Mouse (Mus musculus) MEL (cell line): Measurements from ENCODE around the gene Nomo1. TPM values are rescaled to one million over a fixed set of nuclear protein-coding genes. Genes with fewer than 3 reads are reported as not detected.

Experiments used
- DNase-seq: peaks from one replicate; pipeline ENCODE4 v3.0.0; 2011; ENCODE audit warnings: low read depth, low spot score
- H3K27ac ChIP-seq: 2 replicates; pipeline ENCODE4 v1.5.1; 2012; ENCODE audit warnings: low read depth, mild to moderate bottlenecking, control low read depth, low read length, moderate library complexity; ENCODE audit not compliant: control insufficient read depth
- H3K27me3 ChIP-seq, 2 experiments: fragments of 150-350 bp in 1 of 2; sonication (generic) in 1 of 2; 2 replicates each; pipeline ENCODE4 v1.6.1; 2012; ENCODE audit warnings: low read length in 2 of 2, mild to moderate bottlenecking in 2 of 2, improper control_type of control experiment in 1 of 2, moderate library complexity in 1 of 2; ENCODE audit not compliant: insufficient read depth in 2 of 2, control insufficient read depth in 1 of 2
- H3K36me3 ChIP-seq, 2 experiments: 2 replicates each; pipeline ENCODE4 v1.6.1; 2012 to 2014; ENCODE audit warnings: low read length in 2 of 2, improper control_type of control experiment in 1 of 2, inconsistent platforms in 1 of 2, mild to moderate bottlenecking in 1 of 2; ENCODE audit not compliant: insufficient read depth in 2 of 2, control insufficient read depth in 1 of 2
- H3K4me1 ChIP-seq, 2 experiments: fragments of 150-350 bp in 1 of 2; sonication (generic) in 1 of 2; 2 replicates each; pipeline ENCODE4 v1.6.1; 2012; ENCODE audit warnings: low read length in 2 of 2, improper control_type of control experiment in 1 of 2, mild to moderate bottlenecking in 1 of 2; ENCODE audit not compliant: insufficient read depth in 2 of 2, control insufficient read depth in 1 of 2
- H3K4me3 ChIP-seq, 2 experiments: fragments of 150-350 bp in 1 of 2; sonication (generic) in 1 of 2; 2 replicates each; pipeline ENCODE4 v1.5.1; 2012; ENCODE audit warnings: low read depth in 2 of 2, low read length in 2 of 2, mild to moderate bottlenecking in 2 of 2, moderate library complexity in 2 of 2, control low read depth in 1 of 2, improper control_type of control experiment in 1 of 2; ENCODE audit not compliant: control insufficient read depth in 1 of 2, insufficient read depth in 1 of 2
- H3K79me2 ChIP-seq: 2 replicates; pipeline ENCODE4 v1.6.1; 2012; ENCODE audit warnings: mild to moderate bottlenecking, low read length, moderate library complexity; ENCODE audit not compliant: control insufficient read depth, poor library complexity, insufficient read depth
- H3K9ac ChIP-seq: 2 replicates; pipeline ENCODE4 v1.6.1; 2012; ENCODE audit warnings: low read depth, mild to moderate bottlenecking, control low read depth, low read length, moderate library complexity; ENCODE audit not compliant: control insufficient read depth, poor library complexity, severe bottlenecking
- H3K9me3 ChIP-seq: fragments of 150-350 bp; sonication (generic); replicated peaks from 2 replicates; pipeline ENCODE4 v1.6.1; 2012; ENCODE audit warnings: mild to moderate bottlenecking, low read length, improper control_type of control experiment, moderate library complexity; ENCODE audit not compliant: insufficient read depth
- BHLHE40 ChIP-seq: IDR thresholded peaks from 2 replicates; pipeline ENCODE4 v1.6.1; 2012; ENCODE audit warnings: low read depth, mild to moderate bottlenecking, inconsistent platforms, low read length, improper control_type of control experiment, borderline replicate concordance
- CHD2 ChIP-seq: IDR thresholded peaks from 2 replicates; pipeline ENCODE4 v1.6.1; 2011; ENCODE audit warnings: low read length, improper control_type of control experiment
- CTCF ChIP-seq, 3 experiments: IDR thresholded peaks in 2 of 3; conservative IDR thresholded peaks in 1 of 3; 2 replicates each; pipeline ENCODE4 v1.5.1; 2011 to 2012; ENCODE audit warnings: low read length in 3 of 3, low read depth in 2 of 3, mild to moderate bottlenecking in 2 of 3, improper control_type of control experiment in 1 of 3, inconsistent platforms in 1 of 3, mixed read lengths in 1 of 3, moderate library complexity in 1 of 3; ENCODE audit not compliant: control insufficient read depth in 1 of 3, insufficient read depth in 1 of 3, poor library complexity in 1 of 3, severe bottlenecking in 1 of 3
- GABPA ChIP-seq: IDR thresholded peaks from 2 replicates; pipeline ENCODE4 v1.6.1; 2012; ENCODE audit warnings: low read depth, mild to moderate bottlenecking, inconsistent platforms, low read length, improper control_type of control experiment, moderate library complexity
- GATA1 ChIP-seq: IDR thresholded peaks from 2 replicates; pipeline ENCODE4 v1.6.1; 2011; ENCODE audit warnings: low read depth, low read length, improper control_type of control experiment
- POLR2AphosphoS2 ChIP-seq: IDR thresholded peaks from 2 replicates; pipeline ENCODE4 v1.6.1; 2011; ENCODE audit warnings: low read length, improper control_type of control experiment
- RAD21 ChIP-seq: IDR thresholded peaks from 2 replicates; pipeline ENCODE4 v1.6.1; 2011; ENCODE audit warnings: mild to moderate bottlenecking, low read depth, low read length, improper control_type of control experiment
- RCOR1 ChIP-seq: IDR thresholded peaks from 2 replicates; pipeline ENCODE4 v1.6.1; 2012; ENCODE audit warnings: low read depth, mild to moderate bottlenecking, inconsistent platforms, low read length, improper control_type of control experiment
- TAL1 ChIP-seq: IDR thresholded peaks from 2 replicates; pipeline ENCODE4 v1.6.1; 2012; ENCODE audit warnings: mild to moderate bottlenecking, inconsistent platforms, low read length, moderate library complexity, mixed read lengths
- USF2 ChIP-seq, 2 experiments: IDR thresholded peaks; 2 replicates each; pipeline ENCODE4 v1.6.1; 2011 to 2012; ENCODE audit warnings: improper control_type of control experiment in 2 of 2, low read length in 2 of 2, borderline replicate concordance in 1 of 2, inconsistent platforms in 1 of 2, low read depth in 1 of 2, mild to moderate bottlenecking in 1 of 2; ENCODE audit not compliant: insufficient read depth in 1 of 2
- ZKSCAN1 ChIP-seq: IDR thresholded peaks from 2 replicates; pipeline ENCODE4 v1.6.1; 2012; ENCODE audit warnings: low read depth, mild to moderate bottlenecking, inconsistent platforms, low read length, improper control_type of control experiment, moderate library complexity
- ZMIZ1 ChIP-seq: IDR thresholded peaks from 2 replicates; pipeline ENCODE4 v1.6.1; 2012; ENCODE audit warnings: low read depth, mild to moderate bottlenecking, inconsistent platforms, low read length, improper control_type of control experiment, moderate library complexity
- ZNF384 ChIP-seq: IDR thresholded peaks from 2 replicates; pipeline ENCODE4 v1.6.1; 2012; ENCODE audit warnings: low read depth, mild to moderate bottlenecking, inconsistent platforms, low read length, improper control_type of control experiment
- polyA plus RNA-seq, 2 experiments: library from polyadenylated mRNA; stranded (reverse) in 1 of 2; unstranded in 1 of 2; fragments of >175 nt in 1 of 2; fragments of >200 nt in 1 of 2; gene quantifications; 2 replicates each; pipeline versions ENCODE4 v1.2.1 to v1.2.4; 2012; ENCODE audit warnings: low replicate concordance in 2 of 2, low read depth in 1 of 2; ENCODE audit not compliant: insufficient read length in 2 of 2, insufficient read depth in 1 of 2, missing spikeins in 1 of 2
- total RNA-seq: library from RNA; depleted of rRNA; stranded (reverse); fragments of 300-350 nt; gene quantifications from 2 replicates; pipeline ENCODE4 v1.2.3, GENCODE M21; 2012

The Nomo1 gene
- total and polyA plus RNA-seq, 3 experiments, result 195 to 1,239 (median 197) TPM

DNA sequence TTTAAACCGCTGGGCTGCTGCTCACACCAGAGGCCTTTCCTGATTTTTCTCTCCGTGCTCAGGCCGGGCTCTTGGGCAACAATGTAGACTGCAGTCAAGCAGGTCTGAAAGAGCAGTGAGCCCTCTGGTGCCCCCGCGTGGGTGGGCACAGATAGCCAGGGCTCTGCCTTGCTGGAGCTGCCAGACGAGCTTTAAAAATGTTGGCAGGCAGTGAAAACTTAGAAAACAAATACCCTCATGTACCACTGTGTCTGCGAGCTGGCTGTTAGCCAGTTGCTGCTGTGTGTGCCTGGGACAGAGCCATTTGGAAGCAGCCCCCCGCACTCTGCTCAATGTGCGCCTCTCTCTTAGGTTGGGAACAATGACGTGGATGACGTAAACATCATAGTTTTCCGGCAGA, 44.2 kb downstream of the Nomo1 start:
- no peak overlapping the region for H3K27ac ChIP-seq

DNA sequence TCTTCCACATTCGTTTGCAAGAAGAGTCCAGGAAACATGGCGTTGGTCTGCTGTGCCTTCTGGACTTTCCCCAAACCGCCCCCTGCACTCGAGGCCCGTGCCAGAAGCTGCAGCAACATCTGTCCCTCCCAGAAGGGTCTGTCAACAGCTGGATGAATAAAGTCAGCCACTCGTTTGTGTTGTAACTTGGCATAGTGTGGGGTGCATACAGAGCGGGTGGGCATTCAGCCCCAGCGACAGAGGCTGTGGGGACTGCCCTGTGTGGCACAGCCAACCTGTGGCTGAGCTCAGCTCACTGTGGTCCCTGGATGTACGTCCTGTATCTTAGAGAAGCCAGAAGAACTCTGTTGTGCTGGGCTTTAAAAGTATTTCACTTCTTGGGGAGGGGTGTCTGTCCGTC, 50.5 kb downstream of the Nomo1 start:
- TF ChIP-seq CHD2, result no peak
- no peak for TF ChIP-seq ZMIZ1
- TF ChIP-seq BHLHE40, result no peak
- no peak for TF ChIP-seq RCOR1
- TF ChIP-seq RAD21, result no peak
- TF ChIP-seq GATA1, result no peak
- TF ChIP-seq POLR2AphosphoS2, result no peak
- no peak for TF ChIP-seq ZNF384
- no peak for TF ChIP-seq USF2 (IDR thresholded peaks at IDR 0.05; ENCODE audit: borderline replicate concordance in 1 of 2, insufficient read depth in 1 of 2, low read depth in 1 of 2, low read length in 2 of 2)
- no peak for TF ChIP-seq TAL1
- TF ChIP-seq GABPA, result no peak
- H3K4me1 ChIP-seq, result no peaks in the 10 kb centered on the region
- H3K9ac ChIP-seq, result no peak overlapping the region
- H3K9me3 ChIP-seq, result no peaks in the 10 kb centered on the region
- peaks cover 0 to 7% of the 10 kb centered on the region in 2 experiments; a peak in 2 of 4 replicates for H3K36me3 ChIP-seq
- no peaks in the 10 kb centered on the region for H3K79me2 ChIP-seq
- DNase-seq, result no peak
- H3K27ac ChIP-seq, result no peak overlapping the region
- no peak overlapping the region for H3K4me3 ChIP-seq
- H3K27me3 ChIP-seq, result no peaks in the 10 kb centered on the region

More for the DNA sequence above, 44.2 kb downstream of the Nomo1 start:
- Histone ChIP-seq H3K9me3 (no peaks in the 10 kb centered on the region), H3K36me3 (peaks cover 0 to 13% of the 10 kb centered on the region in 2 experiments; a peak in 2 of 4 replicates), H3K27me3 (no peaks in the 10 kb centered on the region), H3K79me2 (no peaks in the 10 kb centered on the region), H3K9ac (no peak overlapping the region), H3K4me1 (no peaks in the 10 kb centered on the region), H3K4me3 (no peak overlapping the region)
- no peak for DNase-seq
- TF ChIP-seq ZKSCAN1 (no peak), CTCF (IDR thresholded peaks at IDR 0.05 in 2 of 3, conservative IDR thresholded peaks at IDR 0.05 in 1 of 3; ENCODE audit: control insufficient read depth in 1 of 3, insufficient read depth in 1 of 3, low read depth in 2 of 3, low read length in 3 of 3, poor library complexity in 1 of 3, severe bottlenecking in 1 of 3) (no peak)

DNA sequence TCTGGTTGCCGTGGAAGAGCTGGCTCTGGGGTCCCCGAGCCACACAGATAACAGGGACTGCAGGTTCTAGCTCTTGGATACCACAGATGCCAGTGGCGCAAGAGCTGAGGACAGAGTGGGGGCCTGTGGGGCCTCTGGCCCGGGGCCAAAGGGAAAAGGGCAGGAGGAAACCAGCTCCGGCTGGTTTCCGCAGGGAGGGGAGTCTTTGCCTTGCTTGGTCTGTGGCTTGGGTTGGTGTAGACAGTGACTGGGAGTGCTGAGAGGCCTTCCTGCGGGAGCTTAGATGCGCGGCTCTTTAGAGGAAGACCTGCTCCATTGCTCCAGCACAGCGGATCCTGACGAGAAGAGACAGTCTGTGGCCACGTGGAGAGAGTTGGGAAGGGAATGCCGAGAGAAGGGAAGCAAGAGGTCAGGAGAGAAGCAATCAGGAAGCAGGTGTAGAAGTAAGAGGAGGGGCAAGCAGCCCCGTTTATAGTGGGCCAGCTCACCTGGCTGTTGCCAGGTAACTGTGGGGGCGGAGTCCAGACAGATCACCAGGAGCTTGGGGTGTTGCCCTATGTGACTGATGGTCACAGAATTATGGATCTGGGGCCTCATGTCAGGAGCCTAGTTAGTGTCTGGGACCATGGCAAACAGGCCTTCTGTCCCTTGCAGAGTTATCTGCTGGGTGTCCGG, 51.5 kb downstream of the Nomo1 start:
- peak; percentile 13 for DNase-seq
- Histone ChIP-seq H3K9me3 (no peaks in the 10 kb centered on the region), H3K79me2 (no peaks in the 10 kb centered on the region), H3K4me3 (no peak overlapping the region), H3K27me3 (no peaks in the 10 kb centered on the region), H3K27ac (no peak overlapping the region), H3K9ac (no peak overlapping the region), H3K36me3 (peaks cover 0 to 5% of the 10 kb centered on the region in 2 experiments; a peak in 2 of 4 replicates), H3K4me1 (no peaks in the 10 kb centered on the region)
- TF ChIP-seq POLR2AphosphoS2 (peak; percentile 60), ZKSCAN1 (no peak)
